Mouse (Mus musculus) bone marrow macrophage, adult 2 months (primary cell): ENCODE results near the gene Stpg3.

Experiments
- CTCF ChIP-seq: IDR thresholded peaks from 2 replicates; pipeline ENCODE4 v1.5.1; 2012; ENCODE audit warnings: low read depth, mild to moderate bottlenecking, low read length, moderate library complexity
- POLR2A ChIP-seq: IDR thresholded peaks from 2 replicates; pipeline ENCODE4 v1.6.1; 2012; ENCODE audit warnings: mild to moderate bottlenecking, low read depth, low read length, borderline replicate concordance

DNA sequence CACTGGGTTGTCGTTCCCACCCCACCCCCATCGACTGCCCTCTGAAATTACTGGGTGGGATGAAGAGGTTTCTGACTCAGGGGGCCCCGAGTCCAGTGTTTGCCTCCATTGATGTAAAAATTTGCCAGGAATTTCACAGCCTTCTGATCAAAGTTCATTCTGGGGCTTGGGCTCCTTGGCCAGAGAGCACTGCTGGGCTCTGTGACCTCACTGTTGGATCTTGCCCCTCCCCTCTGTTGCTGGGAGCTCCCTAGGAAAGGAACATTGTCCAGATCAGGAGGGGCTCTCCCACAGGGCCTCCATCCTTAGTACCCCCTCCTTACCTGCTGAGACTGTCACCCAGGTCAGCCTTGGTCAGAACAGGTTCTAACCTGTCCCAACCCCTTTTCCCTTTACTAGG is at the start of gene Stpg3:
- TF ChIP-seq CTCF = no peak
- TF ChIP-seq POLR2A = no peak
